Mouse (Mus musculus): ENCODE measurements around the gene Pglyrp3. TPM values are rescaled to one million over a fixed set of nuclear protein-coding genes. Genes with fewer than 3 reads are reported as not detected.
A peak's percentile ranks its signal among the peaks of the same experiment; 100 is the strongest.
"Not testable (repeated sequence)": the region's sequence is repeated elsewhere in the genome, so short reads cannot be mapped to it uniquely, and the experiment has no call there.

Gene Pglyrp3
- total RNA-seq (2021), result not detected

- no peak for DNase-seq (ENCODE audit: extremely low spot score in 1 of 2, low spot score in 1 of 2)
These were observed at the start of gene Pglyrp3 for GRCm38 (mm10) chr3:92014283-92014682. TSS of gene Pglyrp3 (plus strand) at chr3:92014583.

GRCm38 (mm10) chr3:92011001-92011400, 3.4 kb upstream of the Pglyrp3 start:
- no peak for DNase-seq (ENCODE audit: extremely low spot score in 1 of 2, low spot score in 1 of 2)

- not testable (repeated sequence) for DNase-seq (ENCODE audit: extremely low spot score in 1 of 2, low spot score in 1 of 2)
These were observed 10.2 kb downstream of the Pglyrp3 start for GRCm38 (mm10) chr3:92024541-92024940.

- DNase-seq (ENCODE audit: extremely low spot score in 1 of 2, low spot score in 1 of 2), result no peak
These were observed 18.8 kb downstream of the Pglyrp3 start for GRCm38 (mm10) chr3:92033203-92033602.

- no peak for DNase-seq (ENCODE audit: extremely low spot score in 1 of 2, low spot score in 1 of 2)
These were observed 19.5 kb downstream of the Pglyrp3 start for GRCm38 (mm10) chr3:92033892-92034291.

GRCm38 (mm10) chr3:92050382-92051054, 36.1 kb downstream of the Pglyrp3 start:
- peak in 1 of 2 experiments; percentile 6 for DNase-seq (ENCODE audit: extremely low spot score in 1 of 2, low spot score in 1 of 2)

- peak; percentile 47 to 70 for DNase-seq (ENCODE audit: extremely low spot score in 1 of 2, low spot score in 1 of 2)
These were observed 66.3 kb downstream of the Pglyrp3 start for GRCm38 (mm10) chr3:92080462-92081284.

Small RNAs within 50 kb of the gene (microRNA-seq; reads per million reads assigned to microRNA genes)
- gene Gm23697 (0 reads per million in 2 experiments), gene Gm25145 (0 reads per million in 2 experiments)

Other genes starting within 250 kb of the Pglyrp3 start
- 1 to 10 TPM; 4.7 to 4.8 TPM for gene Lor, start 68.6 kb downstream of the Pglyrp3 start, total RNA-seq (2021)
- not detected for gene Prr9, start 109.4 kb downstream of the Pglyrp3 start, total RNA-seq (2021)
- not detected for gene Lelp1, start 128.2 kb downstream of the Pglyrp3 start, total RNA-seq (2021)
- gene Sprr2a1, start 201.2 kb downstream of the Pglyrp3 start, total RNA-seq (2021), result not detected
- not detected for gene Sprr2a2, start 201.3 kb downstream of the Pglyrp3 start, total RNA-seq (2021)